In genomic region chr5:120517552-120517951, GRCm38 (mm10) we compare ENCODE assay signal across 8 mouse cellular contexts. TPM values are rescaled to one million over a fixed set of nuclear protein-coding genes. Genes with fewer than 3 reads are reported as not detected.
DNase-seq lines count a peak whose midpoint lies in the region; ATAC-seq and TF ChIP-seq lines count a peak whose summit lies in the region.
"Had no signal": no experiment of that assay in that cellular context is flagged by ENCODE, and none has a peak within 500 bp of the region (broad histone marks: within the 10 kb centered on the region; RNA-seq: fewer than 3 reads in every experiment).

No protein-coding gene starts in this region.

- 50% methylated on average over 9 of the region's 9 CpGs for WGBS in lung, embryonic 14.5 days
- WGBS in lung, adult 2 months: 35% methylated on average over 9 of the region's 9 CpGs
- 42% methylated on average over 9 of the region's 9 CpGs for WGBS in stomach, postnatal 0 days
- WGBS in intestine, postnatal 0 days: 41% methylated on average over 9 of the region's 9 CpGs

- H3K4me1 ChIP-seq in lung, embryonic 14.5 days (ENCODE audit: insufficient read depth): peaks cover 11% of the 10 kb centered on the region
- H3K4me1 ChIP-seq in lung, adult 2 months (ENCODE audit: control insufficient read depth, insufficient read depth, low read length): peaks cover 22% of the 10 kb centered on the region
- H3K4me1 ChIP-seq in stomach, postnatal 0 days (replicated peaks; ENCODE audit: control insufficient read depth, insufficient read depth): peaks cover 2% of the 10 kb centered on the region; the same call in 1 of the 2 replicates
- H3K4me1 ChIP-seq in intestine, postnatal 0 days (replicated peaks; ENCODE audit: control insufficient read depth, insufficient read depth, low read length): 0 out of 2 replicates have a peak, but pooled peaks cover 11% of the 10 kb centered on the region

- no peaks in the 10 kb centered on the region for H3K27me3 ChIP-seq in lung, embryonic 14.5 days (ENCODE audit: insufficient read depth, low read length)
- no peaks in the 10 kb centered on the region for H3K27me3 ChIP-seq in stomach, postnatal 0 days (ENCODE audit: control insufficient read depth, insufficient read depth, low read length)
- H3K27me3 ChIP-seq in intestine, postnatal 0 days (replicated peaks; ENCODE audit: control insufficient read depth, insufficient read depth, low read length): no peaks in the 10 kb centered on the region
- H3K27me3 ChIP-seq: heart, embryonic 15.5 days had no signal

- no peak overlapping the region for H3K9ac ChIP-seq in lung, embryonic 14.5 days
- H3K9ac ChIP-seq in stomach, postnatal 0 days (ENCODE audit: low read length): no peak overlapping the region
- no peak overlapping the region for H3K9ac ChIP-seq in intestine, postnatal 0 days (ENCODE audit: low read depth, low read length)
- H3K9ac ChIP-seq: heart, embryonic 15.5 days had no signal

- TF ChIP-seq CTCF in lung, embryonic 14.5 days (IDR thresholded peaks at IDR 0.05; ENCODE audit: low read depth): no peak
- no peak for TF ChIP-seq CTCF in lung, adult 2 months (IDR thresholded peaks at IDR 0.05; ENCODE audit: insufficient read depth, low read length)
- no peak for TF ChIP-seq CTCF in stomach, postnatal 0 days (IDR thresholded peaks at IDR 0.05; ENCODE audit: low read depth)
- TF ChIP-seq CTCF in intestine, postnatal 0 days (IDR thresholded peaks at IDR 0.05; ENCODE audit: low read depth): no peak

- DNase-seq in lung, embryonic 14.5 days: peak; percentile 29
- no peak for DNase-seq in lung, adult 2 months
- peak; percentile 54 for DNase-seq in adrenal gland, postnatal 25 days
- DNase-seq in heart, postnatal 14 days: peak; percentile 49 to 65
- DNase-seq in stomach, postnatal 0 days (ENCODE audit: low spot score): no peak
- no peak for DNase-seq in spleen, adult 18-20 months

- TF ChIP-seq EP300 in stomach, postnatal 0 days (optimal IDR thresholded peaks at IDR 0.05): no peak

- no peak overlapping the region for H3K27ac ChIP-seq in lung, embryonic 14.5 days (ENCODE audit: low read depth)
- peak overlapping the region; percentile 67; the same call in 1 of the 2 replicates for H3K27ac ChIP-seq in stomach, postnatal 0 days (replicated peaks)
- H3K27ac ChIP-seq in intestine, postnatal 0 days (ENCODE audit: low read depth, low read length): no peak overlapping the region
- H3K27ac ChIP-seq: heart, embryonic 15.5 days had no signal

- H3K9me3 ChIP-seq in lung, embryonic 14.5 days (ENCODE audit: low read depth, low read length): no peaks in the 10 kb centered on the region
- no peaks in the 10 kb centered on the region for H3K9me3 ChIP-seq in stomach, postnatal 0 days (ENCODE audit: control insufficient read depth, low read length)
- no peaks in the 10 kb centered on the region for H3K9me3 ChIP-seq in intestine, postnatal 0 days (ENCODE audit: control insufficient read depth)
- H3K9me3 ChIP-seq: heart, embryonic 15.5 days had no signal

- H3K4me3 ChIP-seq in lung, embryonic 14.5 days (ENCODE audit: low read depth, low read length): no peak overlapping the region
- H3K4me3 ChIP-seq in lung, adult 2 months (replicated peaks; ENCODE audit: extremely low read depth, low read depth, low read length): no peak overlapping the region
- no peak overlapping the region for H3K4me3 ChIP-seq in stomach, postnatal 0 days (ENCODE audit: low read depth, low read length)
- H3K4me3 ChIP-seq in intestine, postnatal 0 days (ENCODE audit: low read depth, low read length): no peak overlapping the region
- H3K4me3 ChIP-seq: heart, embryonic 15.5 days had no signal

- no peak for ATAC-seq in lung, embryonic 14.5 days (ENCODE audit: insufficient read depth)
- peak; percentile 48; the same call in 1 of the 2 replicates for ATAC-seq in stomach, postnatal 0 days (ENCODE audit: low FRiP score, low TSS enrichment)
- no peak for ATAC-seq in intestine, postnatal 0 days

- no peak overlapping the region for H3K4me2 ChIP-seq in lung, embryonic 14.5 days
- no peak overlapping the region for H3K4me2 ChIP-seq in stomach, postnatal 0 days (replicated peaks; ENCODE audit: low read depth)
- no peak overlapping the region for H3K4me2 ChIP-seq in intestine, postnatal 0 days (replicated peaks; ENCODE audit: low read depth)
- H3K4me2 ChIP-seq: heart, embryonic 15.5 days had no signal

- no peaks in the 10 kb centered on the region for H3K36me3 ChIP-seq in lung, embryonic 14.5 days (ENCODE audit: insufficient read depth)
- H3K36me3 ChIP-seq in stomach, postnatal 0 days (ENCODE audit: control insufficient read depth, insufficient read depth, low read length): no peaks in the 10 kb centered on the region; the same call in 1 of the 2 replicates
- peaks cover 23% of the 10 kb centered on the region; the same call in 1 of the 2 replicates for H3K36me3 ChIP-seq in intestine, postnatal 0 days (ENCODE audit: control insufficient read depth, insufficient read depth)

- intact Hi-C loops in heart, postnatal 14 days (cut with DNase I): no loop called here

- no peak for TF ChIP-seq POLR2A in lung, adult 2 months (IDR thresholded peaks at IDR 0.05; ENCODE audit: borderline replicate concordance, extremely low read depth, low read depth, low read length)

RNA-seq across cellular contexts. Expression of gene Slc8b1, which starts 6.6 kb away (rescaled TPM):
- polyA plus RNA-seq in lung, embryonic 14.5 days (2014; fragmentation: Nextera tagmentation; extraction: Ambion mirVana): 2.7 and 3.6 TPM in 2 replicates
- polyA plus RNA-seq in lung, adult 2 months (2012; rRNA removed): 37.0 and 40.0 TPM in 2 replicates
- 34.5 and 55.3 TPM in 2 replicates for total RNA-seq in adrenal gland, postnatal 25 days (2021)
- 10 to 100 TPM in 1 of 2 experiments, 1 to 10 TPM in 1; 8.7 to 16.4 TPM for total RNA-seq in heart, postnatal 14 days (2021)
- 4.9 and 5.2 TPM in 2 replicates for polyA plus RNA-seq in stomach, postnatal 0 days (2015; fragmentation: Nextera tagmentation; extraction: Ambion mirVana)
- polyA plus RNA-seq in intestine, postnatal 0 days (2015; fragmentation: Nextera tagmentation; extraction: Ambion mirVana): 4.1 and 4.4 TPM in 2 replicates

RNA-seq across cellular contexts. Expression of gene Plbd2, which starts 14.1 kb away (rescaled TPM):
- 46.3 and 49.6 TPM in 2 replicates for polyA plus RNA-seq in lung, embryonic 14.5 days (2014; fragmentation: Nextera tagmentation; extraction: Ambion mirVana)
- 40.0 and 42.7 TPM in 2 replicates for polyA plus RNA-seq in lung, adult 2 months (2012; rRNA removed)
- total RNA-seq in adrenal gland, postnatal 25 days (2021): 76.4 and 93.3 TPM in 2 replicates
- 10 to 100 TPM; 37.5 to 42.2 TPM for total RNA-seq in heart, postnatal 14 days (2021)
- polyA plus RNA-seq in stomach, postnatal 0 days (2015; fragmentation: Nextera tagmentation; extraction: Ambion mirVana): 42.6 and 45.9 TPM in 2 replicates
- 63.6 and 67.2 TPM in 2 replicates for polyA plus RNA-seq in intestine, postnatal 0 days (2015; fragmentation: Nextera tagmentation; extraction: Ambion mirVana)

RNA-seq across cellular contexts. Expression of gene Sds, which starts 41.2 kb away (rescaled TPM):
- not detected in 2 replicates for polyA plus RNA-seq in lung, embryonic 14.5 days (2014; fragmentation: Nextera tagmentation; extraction: Ambion mirVana)
- polyA plus RNA-seq in lung, adult 2 months (2012; rRNA removed): 0.65 and 0.70 TPM in 2 replicates
- 2.9 TPM in 1 of 2 replicates, not detected in the other for total RNA-seq in adrenal gland, postnatal 25 days (2021)
- not detected for total RNA-seq in heart, postnatal 14 days (2021)
- polyA plus RNA-seq in stomach, postnatal 0 days (2015; fragmentation: Nextera tagmentation; extraction: Ambion mirVana): not detected in 2 replicates
- not detected in 2 replicates for polyA plus RNA-seq in intestine, postnatal 0 days (2015; fragmentation: Nextera tagmentation; extraction: Ambion mirVana)
- polyA plus RNA-seq: heart, embryonic 15.5 days had no signal

RNA-seq across cellular contexts. Expression of gene Sdsl, which starts 44.9 kb away (rescaled TPM):
- 3.3 and 4.7 TPM in 2 replicates for polyA plus RNA-seq in lung, embryonic 14.5 days (2014; fragmentation: Nextera tagmentation; extraction: Ambion mirVana)
- 2.1 and 2.3 TPM in 2 replicates for polyA plus RNA-seq in lung, adult 2 months (2012; rRNA removed)
- total RNA-seq in adrenal gland, postnatal 25 days (2021): 65.0 and 99.0 TPM in 2 replicates
- total RNA-seq in heart, postnatal 14 days (2021): 10 to 100 TPM in 1 of 2 experiments, 1 to 10 TPM in 1; 8.7 to 10.9 TPM
- 16.2 and 16.8 TPM in 2 replicates for polyA plus RNA-seq in stomach, postnatal 0 days (2015; fragmentation: Nextera tagmentation; extraction: Ambion mirVana)
- 21.2 and 21.5 TPM in 2 replicates for polyA plus RNA-seq in intestine, postnatal 0 days (2015; fragmentation: Nextera tagmentation; extraction: Ambion mirVana)

Comparison
In these comparisons a context has a peak if more than half of its experiments do, and no peak if none do; other contexts are left out.
1. DNase-seq: peak in lung, embryonic 14.5 days (single experiment), adrenal gland, postnatal 25 days (single experiment) and heart, postnatal 14 days (2 of 2); none in lung, adult 2 months (single experiment), stomach, postnatal 0 days (single experiment) and spleen, adult 18-20 months (0 of 2).